Mouse (Mus musculus) lung, embryonic 15.5 days (tissue): ENCODE results near the gene Sulf2. TPM values are rescaled to one million over a fixed set of nuclear protein-coding genes. Genes with fewer than 3 reads are reported as not detected.

Experiments
- ATAC-seq: fragments of 200-750 bp; cut with Nextera tagmentation; 2 replicates; pipeline ENCODE4 v1.8.0; 2017; ENCODE audit warnings: moderate number of reproducible peaks, borderline replicate concordance; ENCODE audit not compliant: low FRiP score, low TSS enrichment; ENCODE audit errors: extremely low read depth
- H3K27ac ChIP-seq: fragments of 300-500 bp; sonication (generic); 2 replicates; pipeline ENCODE4 v1.5.1; 2015; ENCODE audit warnings: moderate library complexity, mild to moderate bottlenecking, inconsistent platforms
- H3K27me3 ChIP-seq: fragments of 300-500 bp; sonication (generic); 2 replicates; pipeline ENCODE4 v1.6.1; 2015; ENCODE audit warnings: inconsistent platforms
- H3K36me3 ChIP-seq: fragments of 300-500 bp; sonication (generic); 2 replicates; pipeline ENCODE4 v1.6.1; 2015; ENCODE audit warnings: inconsistent platforms
- H3K4me1 ChIP-seq: fragments of 300-500 bp; sonication (generic); 2 replicates; pipeline ENCODE4 v1.6.1; 2015; ENCODE audit warnings: inconsistent platforms
- H3K4me2 ChIP-seq: fragments of 300-500 bp; sonication (generic); 2 replicates; pipeline ENCODE4 v1.6.1; 2015; ENCODE audit warnings: inconsistent platforms, mild to moderate bottlenecking, moderate library complexity
- H3K4me3 ChIP-seq: fragments of 300-500 bp; sonication (generic); 2 replicates; pipeline ENCODE4 v1.5.1; 2015; ENCODE audit warnings: mild to moderate bottlenecking, inconsistent platforms
- H3K9ac ChIP-seq: fragments of 300-500 bp; sonication (generic); 2 replicates; pipeline ENCODE4 v1.6.1; 2015; ENCODE audit warnings: inconsistent platforms
- H3K9me3 ChIP-seq: fragments of 300-500 bp; sonication (generic); 2 replicates; pipeline ENCODE4 v1.6.1; 2016; ENCODE audit warnings: inconsistent platforms
- WGBS: fragments of 180-500 bp; shearing (Covaris S2); methylation state at CpG from one replicate; pipeline ENCODE4 v1.1.7; 2015; 5-methylcytosine and 5-hydroxymethylcytosine counted together
- polyA plus RNA-seq: library from polyadenylated mRNA; unstranded; fragments of >200 nt; fragmentation: Nextera tagmentation; extraction: Ambion mirVana; gene quantifications from 2 replicates; pipeline ENCODE4 v1.2.1, GENCODE M21; 2015

Sulf2 gene
- polyA plus RNA-seq, 1 experiment from 2014 or later = 40.2 TPM

DNA sequence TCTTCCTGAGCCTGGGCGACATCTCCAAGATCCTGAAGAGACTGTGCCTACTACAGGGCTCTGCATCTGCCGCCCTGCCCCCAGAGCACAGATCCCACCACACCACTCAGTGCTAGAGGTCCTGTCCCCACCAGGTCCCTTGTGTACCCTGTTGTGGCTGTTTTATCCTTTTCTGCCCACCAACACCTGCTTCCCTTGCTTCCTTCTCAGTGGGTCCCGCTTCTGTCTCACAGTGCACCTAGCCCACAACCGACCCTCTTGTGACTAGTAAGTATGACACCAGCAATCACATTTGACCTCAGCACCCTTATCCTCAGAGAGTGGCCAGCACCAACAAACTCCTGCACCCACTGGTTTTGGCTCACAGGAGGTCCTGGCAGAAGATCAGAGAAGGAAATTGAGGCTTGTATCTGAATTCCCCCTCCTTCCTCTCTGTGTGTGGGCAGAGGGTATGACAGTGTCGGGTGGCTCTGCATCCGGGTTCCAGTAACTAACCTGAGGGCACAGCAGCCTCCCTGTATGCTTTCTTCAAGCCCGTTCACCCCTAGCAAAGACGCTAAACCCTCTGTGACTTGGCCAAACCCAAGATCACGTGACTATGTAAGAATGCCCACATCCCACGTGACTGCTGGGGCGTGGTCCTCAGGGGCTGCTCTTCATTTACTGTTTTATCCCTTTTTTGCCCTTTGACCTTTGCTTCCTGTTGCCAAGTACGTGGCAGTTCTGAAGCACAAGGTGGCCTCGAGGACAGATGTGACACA lies 29.8 kb downstream of the Sulf2 start:
- no peak for ATAC-seq
- Histone ChIP-seq H3K36me3 (no peaks in the 10 kb centered on the region), H3K4me3 (no peak overlapping the region), H3K27ac (no peak overlapping the region), H3K27me3 (no peaks in the 10 kb centered on the region), H3K9ac (no peak overlapping the region), H3K4me1 (peaks cover 3% of the 10 kb centered on the region; the same call in 1 of the 2 replicates), H3K9me3 (no peaks in the 10 kb centered on the region), H3K4me2 (no peak overlapping the region)
- WGBS = 66% methylated on average over 13 of the region's 13 CpGs

DNA sequence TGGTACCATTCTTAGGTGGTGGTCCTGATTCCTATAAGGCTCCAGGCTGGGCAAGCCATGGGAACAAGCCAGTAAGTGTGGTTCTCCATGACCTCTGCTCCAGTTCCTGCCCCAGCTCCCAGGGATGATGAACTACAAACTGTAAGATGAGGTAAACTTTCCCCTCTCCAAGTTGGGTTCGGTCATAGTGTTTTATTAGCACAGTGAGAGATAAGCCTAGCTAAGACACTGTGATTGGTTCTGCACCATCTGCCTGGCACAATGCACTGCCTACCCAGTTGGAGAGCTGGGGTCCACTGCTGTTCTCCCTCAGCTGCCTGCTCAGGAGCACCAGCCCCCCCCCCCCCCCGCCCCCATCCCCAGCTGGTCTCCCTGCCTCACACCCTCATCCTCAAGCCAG lies 30.4 kb downstream of the Sulf2 start:
- Histone ChIP-seq H3K4me3 (no peak overlapping the region), H3K36me3 (no peaks in the 10 kb centered on the region), H3K9me3 (no peaks in the 10 kb centered on the region), H3K27me3 (no peaks in the 10 kb centered on the region), H3K27ac (no peak overlapping the region), H3K9ac (no peak overlapping the region), H3K4me1 (peaks cover 3% of the 10 kb centered on the region; the same call in 1 of the 2 replicates), H3K4me2 (no peak overlapping the region)
- ATAC-seq = no peak
- 38% methylated on average over 1 of the region's 2 CpGs for WGBS

DNA sequence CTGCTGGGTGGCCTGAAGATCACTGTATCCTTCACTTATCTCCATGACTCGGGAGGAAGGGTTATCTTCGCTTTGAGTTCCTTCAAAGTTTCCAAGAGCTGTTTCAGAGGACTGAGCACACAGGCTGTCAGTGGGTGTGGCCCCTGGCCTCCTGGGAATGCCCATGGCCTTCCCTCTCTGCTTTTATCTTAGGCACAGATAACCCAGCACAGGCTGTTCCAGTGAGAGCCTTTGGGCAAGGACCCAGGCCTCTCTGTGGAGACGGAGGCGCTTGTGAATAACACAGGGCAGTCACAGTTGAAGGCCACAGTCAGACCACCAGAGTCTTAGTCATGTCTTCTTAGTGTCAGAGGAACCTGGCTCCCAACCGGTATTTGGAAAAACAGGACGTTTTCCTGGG lies 32.7 kb downstream of the Sulf2 start:
- H3K9me3 ChIP-seq = no peaks in the 10 kb centered on the region
- no peaks in the 10 kb centered on the region for H3K36me3 ChIP-seq
- H3K4me2 ChIP-seq = no peak overlapping the region
- H3K9ac ChIP-seq = no peak overlapping the region
- whole genome bisulfite sequencing = 52% methylated on average over 6 of the region's 6 CpGs
- H3K4me1 ChIP-seq = peaks cover 3% of the 10 kb centered on the region; the same call in 1 of the 2 replicates
- H3K4me3 ChIP-seq = no peak overlapping the region
- no peaks in the 10 kb centered on the region for H3K27me3 ChIP-seq
- ATAC-seq = no peak
- no peak overlapping the region for H3K27ac ChIP-seq

DNA sequence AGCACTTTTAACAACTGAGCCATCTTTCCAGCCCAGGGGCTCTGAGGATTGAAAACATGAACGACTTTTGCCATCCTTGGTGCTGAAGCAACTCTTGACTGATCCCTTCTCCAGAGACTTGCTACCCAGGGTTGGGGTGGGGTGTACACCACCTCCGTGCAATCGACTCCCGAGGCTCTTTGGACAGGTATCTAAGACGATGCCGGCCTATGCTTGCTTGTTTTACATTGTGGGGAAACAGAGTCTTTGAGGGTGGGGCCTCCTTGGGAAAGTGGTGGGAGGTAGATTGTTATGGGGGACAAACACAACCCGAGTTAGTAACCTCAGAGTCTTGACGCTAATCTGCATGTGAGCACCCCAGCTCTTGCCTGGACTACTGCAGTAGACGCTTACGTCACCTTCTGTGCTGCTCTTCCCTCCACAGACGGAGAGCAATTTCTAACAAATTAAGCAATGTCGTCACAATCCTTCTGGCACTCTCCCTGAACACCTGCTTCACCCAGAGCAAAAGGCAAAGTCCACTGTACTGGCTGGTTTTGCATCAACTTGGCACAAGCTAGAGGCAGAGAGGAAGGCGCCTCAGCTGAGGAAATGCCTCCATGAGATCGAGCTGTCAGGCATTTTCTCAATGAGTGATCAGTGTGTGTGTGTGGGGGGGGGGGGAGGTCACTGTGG lies 33.6 kb downstream of the Sulf2 start:
- ATAC-seq = no peak
- 69% methylated on average over 14 of the region's 14 CpGs for WGBS

DNA sequence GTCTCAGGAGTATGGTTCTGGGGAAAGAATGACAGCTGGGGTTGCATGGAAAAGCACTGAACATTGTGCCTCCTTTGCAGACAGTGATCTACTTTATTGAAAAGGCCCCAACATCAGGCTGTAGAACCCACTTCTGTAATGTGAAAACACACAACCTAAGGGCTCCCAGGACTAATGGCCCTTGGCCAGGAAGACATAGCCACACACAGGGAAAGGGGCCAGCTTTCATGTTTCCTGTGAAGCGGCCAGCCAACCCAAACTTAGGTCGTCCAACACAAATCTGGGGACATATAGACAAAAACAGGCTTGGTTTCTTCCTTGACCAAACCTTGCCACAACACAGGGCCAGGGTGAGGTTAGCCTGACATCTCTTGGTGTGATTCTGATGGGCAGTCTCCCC lies 35.5 kb downstream of the Sulf2 start:
- Histone ChIP-seq H3K36me3 (no peaks in the 10 kb centered on the region), H3K9ac (no peak overlapping the region), H3K4me2 (no peak overlapping the region), H3K4me3 (no peak overlapping the region), H3K27me3 (no peaks in the 10 kb centered on the region), H3K9me3 (no peaks in the 10 kb centered on the region), H3K4me1 (peaks cover 8% of the 10 kb centered on the region; the same call in 1 of the 2 replicates), H3K27ac (no peak overlapping the region)
- WGBS = 56% methylated on average over 2 of the region's 2 CpGs
- ATAC-seq = no peak

More for the DNA sequence above, 33.6 kb downstream of the Sulf2 start:
- H3K4me1 ChIP-seq = peaks cover 3% of the 10 kb centered on the region; the same call in 1 of the 2 replicates
- H3K9ac ChIP-seq = no peak overlapping the region
- no peak overlapping the region for H3K4me2 ChIP-seq
- H3K27me3 ChIP-seq = no peaks in the 10 kb centered on the region
- no peaks in the 10 kb centered on the region for H3K36me3 ChIP-seq
- no peaks in the 10 kb centered on the region for H3K9me3 ChIP-seq
- no peak overlapping the region for H3K27ac ChIP-seq
- no peak overlapping the region for H3K4me3 ChIP-seq

DNA sequence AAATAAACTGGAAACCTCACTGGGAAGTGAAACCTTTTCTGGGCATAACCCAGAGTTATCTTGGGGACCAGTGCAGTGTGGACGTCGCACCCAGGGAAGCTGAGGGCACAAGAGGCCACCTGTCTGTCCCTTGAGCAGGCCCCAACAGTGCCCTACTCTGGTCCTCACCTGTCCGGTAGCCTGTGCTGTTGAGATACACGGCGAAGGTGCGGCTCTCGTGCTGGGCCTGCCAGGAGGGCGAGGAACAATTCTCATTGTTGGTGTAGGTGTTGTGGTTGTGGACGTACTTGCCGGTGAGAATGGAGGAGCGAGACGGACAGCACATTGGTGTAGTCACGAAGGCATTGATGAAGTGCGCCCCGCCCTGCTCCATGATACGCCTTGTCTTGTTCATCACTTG lies 38.8 kb downstream of the Sulf2 start:
- no peak for ATAC-seq
- WGBS = 95% methylated on average over 16 of the region's 16 CpGs
- no peaks in the 10 kb centered on the region for H3K36me3 ChIP-seq
- H3K27me3 ChIP-seq = no peaks in the 10 kb centered on the region
- no peak overlapping the region for H3K9ac ChIP-seq
- no peak overlapping the region for H3K4me2 ChIP-seq
- H3K9me3 ChIP-seq = no peaks in the 10 kb centered on the region
- H3K4me3 ChIP-seq = no peak overlapping the region
- peaks cover 10% of the 10 kb centered on the region; the same call in 1 of the 2 replicates for H3K4me1 ChIP-seq
- H3K27ac ChIP-seq = no peak overlapping the region

DNA sequence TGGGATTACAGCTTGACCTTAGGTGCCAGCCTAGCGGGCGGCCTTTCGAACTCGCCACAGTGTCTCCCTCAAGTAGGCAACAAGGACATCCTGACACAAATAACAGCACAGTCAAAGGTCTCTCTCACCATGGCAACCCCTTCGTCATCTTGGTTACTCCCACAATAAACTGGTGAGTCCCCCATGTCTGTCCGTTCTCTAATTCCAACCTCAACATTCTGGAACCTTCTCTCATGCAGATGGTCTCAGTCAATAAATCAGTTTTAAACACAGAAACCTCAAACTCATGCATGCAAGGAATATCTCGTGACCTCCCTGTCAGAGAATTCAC lies 39.2 kb downstream of the Sulf2 start:
- H3K9me3 ChIP-seq = no peaks in the 10 kb centered on the region
- H3K27ac ChIP-seq = no peak overlapping the region; the same call in 1 of the 2 replicates
- H3K27me3 ChIP-seq = no peaks in the 10 kb centered on the region
- no peak overlapping the region for H3K9ac ChIP-seq
- WGBS = 75% methylated on average over 7 of the region's 7 CpGs
- ATAC-seq = no peak; the same call in 1 of the 2 replicates
- no peak overlapping the region for H3K4me3 ChIP-seq
- H3K4me1 ChIP-seq = peaks cover 11% of the 10 kb centered on the region; the same call in 1 of the 2 replicates
- no peak overlapping the region for H3K4me2 ChIP-seq
- no peaks in the 10 kb centered on the region for H3K36me3 ChIP-seq

DNA sequence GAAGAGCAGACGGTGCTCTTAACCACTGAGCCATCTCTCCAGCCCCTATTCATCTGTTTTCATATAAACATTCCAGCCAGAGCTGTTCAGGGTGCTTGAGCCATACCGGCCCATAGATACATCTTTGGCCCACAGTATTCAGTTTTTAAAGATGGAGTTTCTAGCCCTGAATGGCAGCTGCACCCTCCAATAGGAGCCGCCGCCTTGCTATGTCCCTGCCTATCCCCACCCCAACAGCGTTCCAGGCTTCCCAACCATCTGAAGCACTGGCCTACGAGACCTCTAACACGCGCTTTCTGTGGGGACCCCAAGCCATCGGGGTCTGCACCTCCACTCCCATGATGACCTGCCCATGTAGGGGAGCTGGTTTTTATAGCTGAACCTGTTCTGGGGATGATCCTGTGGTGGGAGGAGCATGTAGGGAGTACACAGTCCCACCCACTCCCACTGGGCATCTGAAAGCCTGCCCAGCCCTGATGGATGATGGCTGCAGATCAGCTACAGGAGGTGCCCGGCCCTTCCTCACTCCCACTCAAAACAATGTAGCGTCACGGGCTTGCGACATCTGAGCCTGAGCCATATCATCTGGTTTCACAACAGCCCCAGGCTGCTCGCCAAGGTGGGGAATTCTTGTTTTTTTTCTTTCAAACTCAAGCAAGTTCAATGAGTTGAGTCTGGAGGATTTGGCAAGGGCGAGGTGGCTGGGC lies 39.7 kb downstream of the Sulf2 start:
- H3K4me1 ChIP-seq = peaks cover 11% of the 10 kb centered on the region; the same call in 1 of the 2 replicates
- 80% methylated on average over 15 of the region's 15 CpGs for WGBS
- H3K27ac ChIP-seq = no peak overlapping the region; the same call in 1 of the 2 replicates
- H3K36me3 ChIP-seq = no peaks in the 10 kb centered on the region
- H3K4me2 ChIP-seq = no peak overlapping the region
- H3K9me3 ChIP-seq = no peaks in the 10 kb centered on the region
- ATAC-seq = peak; percentile 73; the same call in 1 of the 2 replicates
- H3K4me3 ChIP-seq = no peak overlapping the region
- H3K9ac ChIP-seq = no peak overlapping the region
- H3K27me3 ChIP-seq = no peaks in the 10 kb centered on the region

DNA sequence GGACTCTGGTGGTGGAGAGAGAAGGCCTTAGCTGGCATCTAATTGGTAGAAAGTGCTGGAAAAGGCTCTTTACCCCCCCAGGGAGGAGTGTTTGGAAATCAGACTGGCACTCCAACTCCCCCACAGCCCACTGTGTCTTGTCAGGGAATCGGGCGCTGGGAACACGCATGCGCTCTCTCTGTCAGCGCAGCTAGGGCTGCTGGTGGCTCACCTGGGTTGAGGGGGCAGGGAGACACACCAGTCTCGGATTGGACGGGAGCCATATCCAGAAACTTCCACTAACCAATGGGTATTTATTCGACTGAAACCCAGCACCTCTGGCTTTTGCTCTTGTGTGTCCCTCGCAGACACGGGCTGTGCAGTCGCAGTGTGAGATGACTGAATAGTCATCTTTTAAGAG lies 42.5 kb downstream of the Sulf2 start:
- no peak for ATAC-seq
- Histone ChIP-seq H3K9ac (no peak overlapping the region), H3K4me1 (peaks cover 11% of the 10 kb centered on the region; the same call in 1 of the 2 replicates), H3K9me3 (no peaks in the 10 kb centered on the region), H3K27ac (no peak overlapping the region), H3K27me3 (no peaks in the 10 kb centered on the region), H3K4me2 (no peak overlapping the region), H3K36me3 (no peaks in the 10 kb centered on the region), H3K4me3 (no peak overlapping the region)
- WGBS = 87% methylated on average over 11 of the region's 11 CpGs

DNA sequence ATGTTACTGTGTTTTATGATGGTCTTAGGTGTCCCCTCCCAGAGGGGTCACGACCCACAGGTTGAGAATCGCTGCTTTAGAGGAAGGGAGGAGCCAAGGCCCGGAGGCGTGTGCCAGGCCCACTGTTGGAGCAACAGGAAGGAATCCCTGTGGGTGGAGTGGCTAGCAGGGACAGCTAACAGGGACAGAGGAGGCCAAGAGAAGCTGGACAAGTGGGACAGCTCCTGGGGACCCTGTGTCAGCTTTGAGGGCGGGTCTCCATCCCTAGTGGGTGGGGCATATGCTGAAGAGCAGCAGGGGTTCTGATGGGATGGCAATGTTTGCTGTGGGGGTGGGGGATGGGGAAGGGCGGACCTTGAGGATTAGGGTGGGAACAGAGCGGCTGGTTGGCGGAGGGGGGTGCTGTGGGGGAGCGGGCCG lies 43.6 kb downstream of the Sulf2 start:
- WGBS = 50% methylated on average over 10 of the region's 10 CpGs
- Histone ChIP-seq H3K9me3 (no peaks in the 10 kb centered on the region), H3K27ac (no peak overlapping the region), H3K4me3 (no peak overlapping the region), H3K4me2 (no peak overlapping the region), H3K36me3 (no peaks in the 10 kb centered on the region), H3K27me3 (peaks cover 2% of the 10 kb centered on the region; the same call in 1 of the 2 replicates), H3K4me1 (peaks cover 11% of the 10 kb centered on the region; the same call in 1 of the 2 replicates), H3K9ac (no peak overlapping the region)
- ATAC-seq = no peak

DNA sequence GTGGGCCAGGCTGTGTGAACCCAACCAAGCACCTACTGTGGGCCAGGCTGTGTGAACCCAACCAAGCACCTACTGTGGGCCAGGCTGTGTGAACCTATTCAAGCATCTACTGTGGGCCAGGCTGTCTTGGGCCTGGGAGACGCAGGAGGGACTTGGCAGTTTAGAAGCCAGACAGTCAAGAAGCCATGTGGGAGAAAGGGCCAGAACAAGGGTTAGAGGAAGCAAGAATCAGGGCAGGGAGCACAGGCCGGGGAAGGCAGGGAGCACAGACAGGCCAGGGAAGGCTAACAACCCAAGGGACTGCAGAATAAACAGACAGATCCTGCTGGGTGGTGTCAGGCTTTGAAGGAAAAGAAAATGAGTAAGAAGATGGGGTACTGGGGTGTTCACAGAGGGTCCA lies 44.2 kb downstream of the Sulf2 start:
- no peaks in the 10 kb centered on the region for H3K9me3 ChIP-seq
- H3K4me2 ChIP-seq = no peak overlapping the region
- no peak overlapping the region for H3K4me3 ChIP-seq
- no peaks in the 10 kb centered on the region for H3K36me3 ChIP-seq
- peaks cover 6% of the 10 kb centered on the region; the same call in 1 of the 2 replicates for H3K27me3 ChIP-seq
- no peak overlapping the region for H3K27ac ChIP-seq
- ATAC-seq = no peak
- no peak overlapping the region for H3K9ac ChIP-seq
- 78% methylated on average over 2 of the region's 2 CpGs for WGBS
- peaks cover 10% of the 10 kb centered on the region; the same call in 1 of the 2 replicates for H3K4me1 ChIP-seq
